Mouse (Mus musculus) megakaryocyte, embryonic 14.5 days (primary cell): ENCODE results near the gene Hipk2.

Experiments
- FLI1 ChIP-seq: IDR thresholded peaks from 2 replicates; pipeline ENCODE4 v1.6.1; 2012; ENCODE audit warnings: low read length, inconsistent platforms, mixed read lengths
- GATA1 ChIP-seq: IDR thresholded peaks from 3 replicates; pipeline ENCODE4 v1.6.1; 2012; ENCODE audit warnings: mixed read lengths, low read length, inconsistent platforms, borderline replicate concordance

DNA sequence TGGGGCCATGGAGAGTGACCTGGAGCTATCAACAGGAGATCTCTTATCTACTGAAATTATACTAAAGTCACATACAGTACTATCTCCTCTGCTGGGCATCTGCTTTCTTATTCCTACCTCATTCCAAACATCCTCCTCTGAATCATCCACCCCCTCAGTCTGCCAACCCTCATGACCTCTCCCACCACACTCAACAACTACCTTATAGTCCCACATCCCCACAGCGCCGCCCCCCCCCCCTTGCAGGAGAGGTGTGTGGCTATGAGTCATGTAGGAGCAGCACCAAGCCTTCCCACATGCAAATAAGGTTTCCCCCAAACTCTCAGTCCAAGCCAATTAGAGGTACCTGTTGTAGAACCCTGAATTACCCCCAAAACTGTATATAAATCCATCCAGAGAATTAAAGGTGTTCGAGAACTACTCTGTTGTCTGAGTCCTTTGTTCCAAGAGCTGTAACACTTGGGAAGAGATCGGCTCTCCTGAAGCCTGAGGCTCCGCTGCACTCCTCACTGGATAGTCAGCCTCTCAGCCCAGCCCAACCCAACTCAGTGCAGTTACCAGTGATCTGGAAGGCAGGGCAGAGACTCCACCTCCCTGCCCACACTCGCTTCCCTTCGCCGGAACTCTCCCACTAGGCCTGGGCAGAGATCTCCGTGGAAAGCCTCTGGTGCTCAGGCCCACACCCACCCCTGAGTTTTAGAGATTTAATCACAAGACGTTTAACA is 66.4 kb downstream of the Hipk2 start:
- TF ChIP-seq GATA1 = no peak
- no peak for TF ChIP-seq FLI1
